Mouse (Mus musculus): Measurements from ENCODE around the gene Atp10a.

The Atp10a gene
- long read RNA-seq, experiment 1, full-length matches to known transcripts: 3 of 15 reads
- long read RNA-seq, experiment 1, partial matches to known transcripts: 10 of 15 reads
- long read RNA-seq, experiment 1, other reads (novel, unspliced or antisense): 2 of 15 reads
- long read RNA-seq, experiment 2, full-length matches to known transcripts: 1 of 17 reads
- long read RNA-seq, experiment 2, partial matches to known transcripts: 13 of 17 reads
- long read RNA-seq, experiment 2, other reads (novel, unspliced or antisense): 3 of 17 reads

DNA sequence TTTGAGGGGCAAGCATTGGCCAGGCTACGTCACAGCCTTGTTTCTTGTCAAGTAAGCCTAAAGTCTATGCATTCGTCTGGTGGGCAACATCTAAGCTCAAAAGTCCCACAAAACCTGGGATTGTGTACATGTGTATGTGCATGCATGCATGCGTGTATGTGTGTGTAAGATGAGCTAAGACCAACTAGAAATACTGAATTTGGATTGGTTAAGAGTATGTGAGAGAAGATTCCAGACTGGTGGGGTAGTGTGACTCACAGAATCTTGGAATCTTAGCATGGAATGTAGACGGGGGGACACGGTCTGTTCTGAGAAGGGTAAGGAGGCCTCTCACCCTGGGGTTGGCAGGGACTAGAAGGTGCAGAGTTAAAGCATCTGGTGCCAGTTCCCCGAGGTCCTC lies at the start of gene Atp10a:
Gene Atp10a (plus strand): TSS at position 301 of the 400 bp plus-strand sequence.
- intact Hi-C loops (cut with DNase I): no loop called here

DNA sequence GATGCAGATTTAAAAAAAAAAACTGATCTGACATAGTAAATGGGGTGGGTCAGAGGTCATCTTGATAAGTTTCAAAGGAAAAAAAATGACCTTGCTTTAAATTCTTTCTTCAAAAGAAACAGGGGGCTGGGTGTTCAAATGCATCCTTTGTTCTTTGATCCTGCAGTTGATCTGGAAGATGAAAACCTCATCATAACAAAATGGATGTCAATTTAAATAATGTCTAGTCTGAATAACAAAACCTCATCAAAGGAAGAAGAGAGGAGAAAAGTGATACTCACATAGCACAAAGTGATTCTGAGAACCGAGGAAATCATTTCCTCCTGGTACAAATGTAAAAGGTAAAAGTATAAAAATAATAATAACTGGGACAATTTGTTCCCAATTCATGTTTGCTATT lies 37.9 kb upstream of the Atp10a start:
- intact Hi-C loops (cut with DNase I): no loop called here

DNA sequence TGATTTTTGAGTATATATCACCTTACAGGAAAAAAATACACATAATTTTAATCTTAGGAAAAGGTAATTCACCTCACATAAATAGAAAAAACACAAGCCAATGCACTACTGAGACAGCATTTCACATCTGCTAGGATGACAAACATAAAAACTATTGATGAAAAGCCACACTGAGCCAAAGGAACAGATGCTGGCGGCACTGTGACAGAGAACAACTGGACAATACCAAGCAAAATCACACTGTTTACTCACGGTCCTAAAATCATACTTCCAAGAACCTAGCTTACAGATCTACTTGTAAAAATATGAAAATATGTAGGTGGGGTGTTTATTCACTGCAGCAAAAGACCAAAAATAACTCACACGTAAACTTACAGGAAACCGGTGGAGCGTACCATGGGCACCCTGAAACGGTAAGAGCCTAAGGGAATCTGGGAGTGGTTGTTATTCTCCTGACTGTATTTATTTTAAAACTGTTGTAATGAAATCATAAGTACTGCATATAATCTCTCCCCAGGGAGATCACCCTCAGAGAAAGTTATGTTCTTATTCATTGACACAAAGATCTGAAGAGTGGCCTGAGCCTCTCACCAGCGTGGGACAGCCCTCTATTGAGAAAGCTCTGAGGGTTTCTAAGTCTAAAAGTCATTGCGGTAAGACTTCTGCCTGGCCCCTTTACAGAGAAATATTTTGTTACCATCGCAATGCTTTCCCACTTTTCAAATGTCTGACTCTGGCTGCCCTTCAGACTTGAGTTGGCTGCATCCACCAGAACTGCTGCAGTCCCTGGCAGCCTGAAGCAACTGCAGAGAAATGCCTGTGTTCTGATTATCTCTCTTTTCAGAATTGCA lies 29.4 kb upstream of the Atp10a start:
- intact Hi-C loops (cut with DNase I): no loop called here

GRCm38 (mm10) chr7:58627381-58627780 lies 28.6 kb upstream of the Atp10a start:
- intact Hi-C loops (cut with DNase I): no loop called here

GRCm38 (mm10) chr7:58629233-58629632 lies 26.7 kb upstream of the Atp10a start:
- intact Hi-C loops (cut with DNase I): no loop called here

- intact Hi-C loops (cut with DNase I): no loop called here
Observed at GRCm38 (mm10) chr7:58633683-58634082, 22.3 kb upstream of the Atp10a start.

DNA sequence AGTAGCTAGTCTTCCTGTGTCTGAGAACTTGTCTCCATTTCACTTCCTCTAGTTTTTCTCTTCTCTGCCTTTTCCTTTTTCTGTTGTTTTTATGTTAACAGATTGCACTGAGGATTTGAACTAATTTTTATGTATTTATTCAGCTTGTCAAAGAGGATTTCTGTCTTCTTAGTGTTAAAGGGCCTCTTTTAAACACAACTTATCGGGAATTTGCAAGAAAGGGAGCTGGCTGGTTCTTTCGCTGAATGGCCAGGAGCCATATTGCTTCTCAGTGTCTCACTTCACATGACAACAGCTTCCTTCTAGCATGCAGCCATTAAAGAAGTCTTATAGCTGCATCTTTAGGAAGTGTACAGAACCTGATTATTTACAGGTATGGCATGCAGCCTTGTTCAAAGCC lies 16.3 kb upstream of the Atp10a start:
- intact Hi-C loops (cut with DNase I): no loop called here

- intact Hi-C loops (cut with DNase I): no loop called here
Observed at GRCm38 (mm10) chr7:58640456-58640855, 15.5 kb upstream of the Atp10a start.

DNA sequence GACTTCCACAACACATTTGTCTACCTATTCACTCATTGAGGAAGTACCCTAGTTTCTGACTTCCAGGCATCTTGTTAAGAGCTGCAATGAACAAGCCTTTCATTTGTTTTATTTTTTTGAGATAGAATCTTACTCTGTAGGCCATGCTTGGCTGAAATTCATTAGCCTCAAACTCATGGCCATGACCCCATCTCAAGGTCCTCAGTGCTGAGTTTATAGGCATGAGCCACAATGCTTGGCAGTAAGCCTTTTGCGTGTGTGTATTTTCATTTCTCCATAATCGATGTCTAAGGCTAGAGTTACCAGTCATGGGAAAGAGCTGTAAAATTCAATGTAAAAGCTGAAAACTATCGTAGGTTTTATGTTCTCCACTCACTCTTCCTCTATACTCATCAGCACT lies 14.1 kb upstream of the Atp10a start:
- intact Hi-C loops (cut with DNase I): no loop called here

DNA sequence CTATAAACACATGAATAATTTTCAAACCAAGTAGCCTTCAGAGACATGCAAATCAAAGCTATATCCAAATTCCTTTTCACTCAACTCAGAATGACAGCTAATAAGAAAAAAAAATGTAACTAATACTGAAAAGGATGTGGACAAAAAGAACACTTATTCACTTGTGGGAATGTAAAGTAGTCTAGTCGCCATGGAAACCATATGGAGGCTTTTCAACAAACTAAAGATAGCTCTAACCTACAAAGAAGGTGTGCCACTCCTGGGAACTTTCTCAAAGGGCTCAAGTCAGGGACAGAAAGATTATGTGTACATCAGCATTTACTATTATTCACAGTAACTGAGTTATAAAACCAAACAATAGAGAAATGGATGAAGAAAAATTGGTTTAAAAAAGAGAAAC lies 8.6 kb upstream of the Atp10a start:
- intact Hi-C loops (cut with DNase I): no loop called here

- intact Hi-C loops (cut with DNase I): no loop called here
Observed at GRCm38 (mm10) chr7:58657913-58658789, 2.2 kb downstream of the Atp10a start.

DNA sequence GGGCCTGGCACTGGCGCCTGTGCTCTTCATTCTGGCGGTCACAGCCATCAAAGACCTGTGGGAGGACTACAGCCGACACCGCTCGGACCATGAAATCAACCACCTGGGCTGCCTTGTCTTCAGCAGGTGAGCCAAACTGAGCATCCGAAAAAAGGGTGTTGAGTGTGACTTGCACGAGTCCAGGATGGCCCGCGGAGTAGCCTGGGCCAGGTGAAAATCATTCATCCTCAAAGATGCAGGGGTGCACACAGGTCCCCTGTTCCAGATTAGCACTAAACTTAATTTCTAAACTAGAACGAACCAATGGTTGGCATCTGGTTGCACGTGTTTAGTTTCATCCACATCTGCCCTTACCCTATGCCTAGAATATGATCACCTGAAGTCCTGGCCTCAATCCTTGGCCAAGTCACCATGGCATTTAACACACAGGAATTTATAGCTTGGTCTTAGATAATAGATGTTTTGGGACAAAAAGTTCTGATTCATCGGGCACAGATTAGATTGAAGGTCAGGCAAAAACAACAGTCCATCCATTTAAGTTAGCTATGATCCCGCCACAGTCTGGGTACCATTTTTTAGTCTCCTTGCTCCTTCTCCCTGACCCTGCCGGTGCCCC lies 2.9 kb downstream of the Atp10a start:
- intact Hi-C loops (cut with DNase I): no loop called here

DNA sequence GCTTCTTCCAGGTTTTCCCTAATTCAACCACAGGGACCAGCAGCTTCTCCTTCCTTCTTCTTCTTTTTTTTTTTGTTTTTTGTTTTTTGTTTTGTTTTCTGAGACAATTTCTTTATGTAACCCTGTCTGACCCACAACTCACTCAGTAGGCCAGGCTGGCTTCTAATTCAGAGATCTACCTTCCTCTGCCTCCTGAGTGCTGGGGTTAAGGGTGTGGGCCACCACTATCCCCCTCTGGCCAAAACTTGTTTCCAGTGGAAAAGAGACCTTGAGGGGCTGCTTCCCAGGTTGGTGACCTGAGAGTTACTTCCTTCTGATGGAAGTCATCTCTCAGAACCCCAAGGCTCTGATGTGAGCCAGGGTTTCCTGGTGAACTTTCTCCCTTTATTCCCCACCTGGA lies 4.1 kb downstream of the Atp10a start:
- intact Hi-C loops (cut with DNase I): no loop called here

DNA sequence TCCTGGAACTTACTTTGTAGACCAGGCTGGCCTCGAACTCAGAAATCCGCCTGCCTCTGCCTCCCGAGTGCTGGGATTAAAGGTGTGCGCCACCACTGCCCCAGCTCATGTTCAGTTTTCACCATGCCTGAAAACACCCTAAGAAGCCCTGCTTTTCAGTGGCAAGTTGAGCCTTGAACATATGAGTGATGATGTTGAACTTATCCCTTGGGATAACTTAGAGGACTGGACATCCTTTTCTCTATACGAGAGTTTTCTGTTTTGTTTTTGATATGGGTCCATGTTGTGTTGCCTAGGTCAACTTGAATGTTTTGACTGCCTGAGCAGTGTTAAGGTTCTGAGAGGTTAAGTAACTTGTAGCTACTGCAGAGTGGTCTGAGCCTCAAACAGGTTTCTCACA lies 4.7 kb downstream of the Atp10a start:
- intact Hi-C loops (cut with DNase I): no loop called here

GRCm38 (mm10) chr7:58661076-58661475 lies 5.1 kb downstream of the Atp10a start:
- intact Hi-C loops (cut with DNase I): no loop called here

- intact Hi-C loops (cut with DNase I): no loop called here
Observed at GRCm38 (mm10) chr7:58668617-58669016, 12.7 kb downstream of the Atp10a start.

DNA sequence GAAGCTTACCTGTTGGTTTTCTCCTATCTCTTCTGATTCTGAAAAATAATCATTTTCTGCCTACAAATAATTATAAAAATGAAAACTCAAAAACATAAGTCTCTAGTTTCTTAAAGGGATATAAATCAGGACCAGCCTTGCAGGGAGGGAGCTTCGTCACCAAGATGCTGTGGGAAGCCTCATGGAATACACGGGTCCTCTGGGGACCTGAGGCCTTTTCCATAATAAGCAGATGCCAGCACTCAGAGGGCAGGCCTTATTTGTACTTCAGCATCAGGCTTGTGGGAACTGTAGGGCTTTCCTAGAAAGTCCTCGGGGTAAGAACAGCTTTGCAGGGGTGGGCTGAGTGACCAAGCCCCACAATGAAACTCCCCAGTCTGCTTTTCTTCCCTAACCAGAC lies 20.1 kb downstream of the Atp10a start:
- intact Hi-C loops (cut with DNase I): no loop called here

DNA sequence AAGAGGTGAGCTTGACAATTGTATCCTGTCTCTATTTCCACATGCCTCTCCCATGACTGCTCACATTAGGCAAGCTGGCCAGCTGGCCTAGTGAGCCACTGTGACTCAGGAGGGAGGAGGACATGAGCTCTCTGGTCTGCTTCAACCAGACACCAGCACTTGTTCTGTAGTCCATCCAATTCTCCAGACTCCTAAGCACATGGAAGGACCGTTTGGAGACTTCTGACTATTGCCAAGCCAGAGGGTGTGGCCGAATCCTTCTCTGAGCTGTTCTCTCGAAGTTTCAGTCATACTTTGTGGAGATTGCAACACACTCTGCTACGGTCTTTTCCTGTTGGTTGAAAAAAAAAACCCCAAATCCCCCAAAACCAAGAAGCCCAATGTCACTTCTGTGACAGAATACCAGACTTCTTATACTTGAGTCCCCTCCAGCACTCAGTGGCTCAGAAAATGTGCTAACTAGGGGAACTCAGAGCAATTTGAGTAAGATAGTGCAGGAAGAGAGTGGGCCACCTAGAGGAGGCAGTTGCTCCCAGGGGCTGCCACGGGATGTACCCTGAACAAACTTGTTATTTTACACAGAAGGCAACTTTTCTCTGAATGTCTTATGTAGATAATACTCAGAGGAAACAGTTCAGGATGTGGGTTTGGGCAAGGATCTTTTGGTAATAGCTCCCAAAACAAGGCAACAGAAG lies 21.3 kb downstream of the Atp10a start:
- intact Hi-C loops (cut with DNase I): no loop called here

DNA sequence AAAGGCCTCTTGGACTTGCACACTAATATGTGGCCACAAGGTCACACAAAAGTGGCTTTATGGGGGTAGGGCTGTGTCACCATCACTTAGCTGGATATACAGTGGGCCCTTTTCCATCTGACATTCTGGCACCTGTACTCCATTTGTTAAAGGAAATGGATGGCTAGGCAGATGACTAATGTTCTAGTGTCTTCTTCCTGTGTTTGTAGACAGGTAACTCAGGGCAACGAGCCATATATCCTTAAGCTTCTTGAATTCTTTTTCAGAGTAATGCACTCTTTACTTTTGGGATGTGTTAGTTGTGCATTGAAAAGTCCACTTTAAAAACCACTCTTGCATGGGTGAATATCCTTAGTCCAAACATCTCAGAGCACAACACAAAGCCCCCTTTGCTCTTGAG lies 30.0 kb downstream of the Atp10a start:
- intact Hi-C loops (cut with DNase I): no loop called here

GRCm38 (mm10) chr7:58686573-58686972 lies 30.6 kb downstream of the Atp10a start:
- intact Hi-C loops (cut with DNase I): no loop called here

GRCm38 (mm10) chr7:58686997-58687396 lies 31.0 kb downstream of the Atp10a start:
- intact Hi-C loops (cut with DNase I): no loop called here

All from adrenal gland (tissue).